Mouse (Mus musculus): ENCODE measurements around the gene Pfkfb1.

Gene Pfkfb1

DNA sequence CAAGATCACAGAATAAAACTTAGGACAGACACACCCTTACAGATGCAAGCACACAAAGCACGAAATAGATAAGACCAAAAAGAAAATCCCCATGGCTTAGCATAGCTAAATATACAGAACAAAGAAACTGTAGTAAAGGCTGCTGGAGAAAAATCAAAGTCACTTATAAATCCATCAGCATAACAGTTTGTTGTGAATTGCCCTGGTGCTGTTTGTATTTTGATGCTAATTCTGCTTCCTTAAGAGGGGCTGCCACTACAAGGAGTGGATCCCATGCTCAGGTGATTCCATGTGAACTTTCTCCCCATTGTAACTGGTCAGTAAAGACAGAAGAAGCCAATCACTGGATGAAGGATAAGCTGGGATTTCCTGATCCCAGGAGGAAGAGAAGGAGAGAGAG is 89.5 kb downstream of the Pfkfb1 start:
- DNase-seq (ENCODE audit: low read depth, low spot score), result no peak
